18 mouse cellular contexts compared by ENCODE assay signal in the genomic region with DNA sequence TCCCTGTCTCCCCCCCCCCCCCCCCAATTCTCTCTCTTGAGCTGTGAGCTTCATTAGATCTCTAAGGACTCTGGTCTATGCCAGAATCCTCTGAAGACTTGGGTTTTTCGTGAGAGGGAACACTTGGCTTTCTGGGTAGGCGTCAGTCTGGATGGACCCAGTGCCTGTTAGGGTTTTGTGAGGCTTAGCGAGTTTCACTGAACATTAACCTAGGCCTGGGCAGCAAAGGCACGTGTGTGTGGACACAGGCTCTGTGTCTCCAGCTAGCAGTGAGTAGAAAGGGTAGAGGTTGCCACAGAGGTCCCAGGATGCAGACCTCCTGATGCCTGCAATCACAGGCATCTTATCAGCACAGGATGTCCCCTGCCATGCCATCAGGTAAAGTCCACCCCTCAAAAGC. TPM values are rescaled to one million over a fixed set of nuclear protein-coding genes. Genes with fewer than 3 reads are reported as not detected.
A peak's percentile ranks its signal among the peaks of the same experiment; 100 is the strongest.
DNase-seq lines count a peak whose midpoint lies in the region; ATAC-seq lines count a peak whose summit lies in the region.
"Had no signal": no experiment of that assay in that cellular context is flagged by ENCODE, and none has a peak within 500 bp of the region (broad histone marks: within the 10 kb centered on the region; RNA-seq: fewer than 3 reads in every experiment).

No protein-coding gene starts in this region.

- WGBS in kidney, embryonic 16.5 days: 56% methylated on average over 4 of the region's 4 CpGs
- WGBS in embryonic facial prominence, embryonic 15.5 days: 62% methylated on average over 4 of the region's 4 CpGs
- WGBS in limb, embryonic 13.5 days: 35% methylated on average over 4 of the region's 4 CpGs
- 40% methylated on average over 4 of the region's 4 CpGs for WGBS in liver, embryonic 15.5 days (ENCODE audit: insufficient replicate concordance)

- no peak overlapping the region for H3K4me3 ChIP-seq in kidney, embryonic 16.5 days (ENCODE audit: low read length)
- no peak overlapping the region for H3K4me3 ChIP-seq in embryonic facial prominence, embryonic 15.5 days (replicated peaks)
- H3K4me3 ChIP-seq in limb, embryonic 13.5 days: no peak overlapping the region
- no peak overlapping the region for H3K4me3 ChIP-seq in liver, embryonic 15.5 days (replicated peaks)
- H3K4me3 ChIP-seq: forebrain, embryonic 15.5 days; hindbrain, embryonic 15.5 days; midbrain, embryonic 12.5 days; myocyte had no signal

- peaks cover 12% of the 10 kb centered on the region for H3K4me1 ChIP-seq in kidney, embryonic 16.5 days (ENCODE audit: insufficient read depth, low read length)
- H3K4me1 ChIP-seq in embryonic facial prominence, embryonic 15.5 days: peaks cover 6% of the 10 kb centered on the region; the same call in 1 of the 2 replicates
- H3K4me1 ChIP-seq in limb, embryonic 13.5 days: peaks cover 8% of the 10 kb centered on the region; the same call in 1 of the 2 replicates
- H3K4me1 ChIP-seq in liver, embryonic 15.5 days (replicated peaks): peaks cover 3% of the 10 kb centered on the region; the same call in 1 of the 2 replicates
- H3K4me1 ChIP-seq: forebrain, embryonic 15.5 days; hindbrain, embryonic 15.5 days had no signal

- no peak overlapping the region for H3K9ac ChIP-seq in kidney, embryonic 16.5 days (replicated peaks; ENCODE audit: low read length)
- no peak overlapping the region for H3K9ac ChIP-seq in embryonic facial prominence, embryonic 15.5 days
- no peak overlapping the region for H3K9ac ChIP-seq in limb, embryonic 13.5 days
- H3K9ac ChIP-seq in liver, embryonic 15.5 days: no peak overlapping the region
- H3K9ac ChIP-seq: forebrain, embryonic 15.5 days; hindbrain, embryonic 15.5 days; midbrain, embryonic 12.5 days had no signal

- H3K27me3 ChIP-seq in kidney, embryonic 16.5 days (ENCODE audit: insufficient read depth, low read length): no peaks in the 10 kb centered on the region
- no peaks in the 10 kb centered on the region for H3K27me3 ChIP-seq in embryonic facial prominence, embryonic 15.5 days
- no peaks in the 10 kb centered on the region for H3K27me3 ChIP-seq in limb, embryonic 13.5 days
- H3K27me3 ChIP-seq in liver, embryonic 15.5 days: no peaks in the 10 kb centered on the region
- H3K27me3 ChIP-seq: forebrain, embryonic 15.5 days; hindbrain, embryonic 15.5 days had no signal

- H3K4me2 ChIP-seq in kidney, embryonic 16.5 days (replicated peaks; ENCODE audit: low read depth, low read length): no peak overlapping the region
- no peak overlapping the region for H3K4me2 ChIP-seq in embryonic facial prominence, embryonic 15.5 days (replicated peaks)
- H3K4me2 ChIP-seq in limb, embryonic 13.5 days (replicated peaks): no peak overlapping the region
- H3K4me2 ChIP-seq in liver, embryonic 15.5 days: no peak overlapping the region
- H3K4me2 ChIP-seq: forebrain, embryonic 15.5 days; hindbrain, embryonic 15.5 days; midbrain, embryonic 12.5 days had no signal

- peak; percentile 52; the same call in 1 of the 2 replicates for ATAC-seq in kidney, embryonic 16.5 days (ENCODE audit: low FRiP score, low TSS enrichment)
- no peak for ATAC-seq in embryonic facial prominence, embryonic 15.5 days (ENCODE audit: insufficient number of reproducible peaks, low FRiP score, low TSS enrichment, low read depth)
- ATAC-seq in limb, embryonic 13.5 days (ENCODE audit: low FRiP score, low read depth): no peak
- peak; percentile 80 for ATAC-seq in liver, embryonic 15.5 days (ENCODE audit: insufficient read depth)
- ATAC-seq: CD4-positive, CD25-positive, alpha-beta regulatory T cell, adult 4 months; forebrain, embryonic 15.5 days had no signal

- H3K9me3 ChIP-seq in kidney, embryonic 16.5 days (ENCODE audit: low read length): no peaks in the 10 kb centered on the region
- no peaks in the 10 kb centered on the region for H3K9me3 ChIP-seq in embryonic facial prominence, embryonic 15.5 days (replicated peaks)
- no peaks in the 10 kb centered on the region for H3K9me3 ChIP-seq in limb, embryonic 13.5 days
- H3K9me3 ChIP-seq in liver, embryonic 15.5 days (replicated peaks): no peaks in the 10 kb centered on the region
- H3K9me3 ChIP-seq: forebrain, embryonic 15.5 days; hindbrain, embryonic 15.5 days; midbrain, embryonic 12.5 days had no signal

- H3K36me3 ChIP-seq in kidney, embryonic 16.5 days (ENCODE audit: insufficient read depth, low read length): no peaks in the 10 kb centered on the region
- H3K36me3 ChIP-seq in embryonic facial prominence, embryonic 15.5 days: no peaks in the 10 kb centered on the region
- no peaks in the 10 kb centered on the region for H3K36me3 ChIP-seq in limb, embryonic 13.5 days
- H3K36me3 ChIP-seq in liver, embryonic 15.5 days (replicated peaks): no peaks in the 10 kb centered on the region
- H3K36me3 ChIP-seq: forebrain, embryonic 15.5 days; hindbrain, embryonic 15.5 days; midbrain, embryonic 12.5 days had no signal

- H3K27ac ChIP-seq in kidney, embryonic 16.5 days (ENCODE audit: low read length): no peak overlapping the region
- H3K27ac ChIP-seq in embryonic facial prominence, embryonic 15.5 days (replicated peaks): 0 out of 2 replicates have a peak overlapping the region, but pooled peaks have one; percentile 4
- H3K27ac ChIP-seq in limb, embryonic 13.5 days: peak overlapping the region; percentile 49; the same call in 1 of the 2 replicates
- H3K27ac ChIP-seq in liver, embryonic 15.5 days (replicated peaks): peak overlapping the region; percentile 57; the same call in 1 of the 2 replicates
- H3K27ac ChIP-seq: forebrain, embryonic 15.5 days; hindbrain, embryonic 15.5 days; macrophage; midbrain, embryonic 12.5 days had no signal

- DNase-seq in kidney, adult 11 months: no peak
- no peak for DNase-seq in spleen, postnatal 14 days (ENCODE audit: low spot score in 2 of 2)
- no peak for DNase-seq in cerebellum, postnatal 25 days
- DNase-seq: adrenal gland, postnatal 14 days; cerebellum, adult 8-10 months; lung, adult 18-20 months; right cerebral cortex, postnatal 25 days; thymus, adult 18-20 months had no signal

RNA-seq across cellular contexts. Expression of a gene that starts 48.4 kb away (rescaled TPM):
- 91.9 and 111 TPM in 2 replicates for polyA plus RNA-seq in kidney, embryonic 16.5 days (2015; fragmentation: Nextera tagmentation; extraction: Ambion mirVana)
- 710 and 761 TPM in 2 replicates for polyA plus RNA-seq in embryonic facial prominence, embryonic 15.5 days (2015; fragmentation: Nextera tagmentation; extraction: Ambion mirVana)
- polyA plus RNA-seq in limb, embryonic 13.5 days (2015; fragmentation: Nextera tagmentation; extraction: Ambion mirVana): 367 and 395 TPM in 2 replicates
- 455 and 460 TPM in 2 replicates for polyA plus RNA-seq in liver, embryonic 15.5 days (2015; fragmentation: Nextera tagmentation; extraction: Ambion mirVana)
- polyA plus RNA-seq: CD4-positive, CD25-positive, alpha-beta regulatory T cell, adult 4 months; macrophage; myocyte had no signal

Comparison
In these comparisons a context has a peak if more than half of its experiments do, and no peak if none do; other contexts are left out.
1. ATAC-seq: peak in kidney, embryonic 16.5 days (single experiment) and liver, embryonic 15.5 days (single experiment); none in embryonic facial prominence, embryonic 15.5 days (single experiment) and limb, embryonic 13.5 days (single experiment).